Mouse (Mus musculus): ENCODE data around the gene Snap29.

DNA sequence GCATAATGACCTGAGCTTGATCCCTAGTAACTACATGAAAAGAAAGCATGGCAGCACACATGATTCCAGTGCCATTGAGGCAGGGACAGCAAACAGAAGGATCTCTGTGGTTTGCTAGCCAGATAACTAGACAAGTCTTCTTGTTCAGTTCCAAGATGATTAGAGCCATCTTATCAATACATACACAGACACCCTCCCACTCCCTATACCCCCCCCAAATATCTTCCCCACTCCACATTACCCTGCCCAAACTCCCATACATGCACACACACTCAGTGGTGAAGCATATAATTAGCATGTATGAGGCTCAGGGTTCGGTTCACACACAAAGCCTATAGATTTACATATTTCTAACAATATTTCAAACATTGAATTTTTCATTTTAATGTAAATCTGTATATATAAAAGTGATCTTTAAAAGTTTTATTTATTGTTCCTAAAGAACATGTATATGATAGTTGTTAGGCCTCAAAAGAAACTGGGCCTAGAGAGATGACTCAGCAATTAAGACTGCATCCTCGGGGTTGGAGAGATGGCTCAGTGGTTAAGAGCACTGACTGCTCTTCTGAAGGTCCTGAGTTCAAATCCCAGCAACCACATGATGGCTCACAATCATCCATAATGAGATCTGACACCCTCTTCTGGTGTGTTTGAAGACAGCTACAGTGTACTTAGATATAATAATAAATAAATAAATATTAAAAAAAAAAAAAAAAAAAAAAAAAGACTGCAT is 22.0 kb upstream of the Snap29 start:
- TF ChIP-seq CTCF (IDR thresholded peaks at IDR 0.05; ENCODE audit: borderline replicate concordance, insufficient read depth, low read depth, low read length) (no peak), POLR2A (IDR thresholded peaks at IDR 0.05; ENCODE audit: borderline replicate concordance, insufficient read depth, low read length) (no peak)
